Mouse (Mus musculus) urinary bladder, postnatal 14 days (tissue): Measurements from ENCODE around the gene Tmsb10.
A peak's percentile ranks its signal among the peaks of the same experiment; 100 is the strongest.

Experiments used
- DNase-seq: peaks from one replicate; pipeline ENCODE4 v3.0.0; 2021; ENCODE audit warnings: low spot score

Tmsb10 gene

DNA sequence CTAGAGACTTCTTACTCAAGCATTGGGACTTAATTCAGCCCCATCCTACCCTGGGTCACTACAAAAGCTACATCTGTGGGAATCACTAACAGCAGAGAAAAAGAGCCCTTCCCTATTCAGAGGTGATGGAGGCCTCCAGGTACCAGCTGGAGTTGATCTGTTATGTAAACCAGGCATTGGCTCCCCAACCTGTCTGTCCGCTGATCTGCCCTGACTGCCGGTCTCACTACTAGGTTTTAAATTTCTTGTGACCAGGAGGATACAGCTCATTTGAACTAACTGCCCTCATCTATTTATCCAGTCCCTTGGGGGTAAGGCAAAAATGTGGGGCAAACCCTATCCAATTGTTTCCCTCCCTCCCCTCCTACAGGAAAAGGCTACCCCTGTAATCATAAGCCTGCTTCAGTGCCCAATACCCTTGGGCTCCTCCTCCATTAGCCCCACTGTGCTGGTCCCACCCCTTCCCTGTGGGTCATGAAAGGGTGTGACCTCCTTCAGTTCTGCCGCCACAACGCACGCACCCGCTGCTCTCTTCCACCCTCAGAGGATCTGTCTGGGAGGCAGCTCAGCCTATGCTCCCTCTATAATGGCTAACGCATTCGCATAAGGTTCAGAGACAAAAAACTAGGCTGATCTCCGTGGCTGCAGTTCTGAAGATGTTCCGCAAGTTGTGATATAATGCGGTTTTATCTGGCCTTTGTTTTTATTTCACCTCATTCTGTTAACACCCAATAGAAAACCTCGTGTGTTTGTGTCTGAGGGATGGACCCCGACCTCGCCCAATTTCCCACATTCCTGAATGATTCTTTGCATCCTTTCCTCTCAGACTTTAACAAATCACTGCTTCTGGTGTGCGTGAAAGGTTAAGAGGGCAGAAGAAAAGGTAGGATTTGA lies 2.1 kb downstream of the Tmsb10 start:
- DNase-seq = peak; percentile 34

DNA sequence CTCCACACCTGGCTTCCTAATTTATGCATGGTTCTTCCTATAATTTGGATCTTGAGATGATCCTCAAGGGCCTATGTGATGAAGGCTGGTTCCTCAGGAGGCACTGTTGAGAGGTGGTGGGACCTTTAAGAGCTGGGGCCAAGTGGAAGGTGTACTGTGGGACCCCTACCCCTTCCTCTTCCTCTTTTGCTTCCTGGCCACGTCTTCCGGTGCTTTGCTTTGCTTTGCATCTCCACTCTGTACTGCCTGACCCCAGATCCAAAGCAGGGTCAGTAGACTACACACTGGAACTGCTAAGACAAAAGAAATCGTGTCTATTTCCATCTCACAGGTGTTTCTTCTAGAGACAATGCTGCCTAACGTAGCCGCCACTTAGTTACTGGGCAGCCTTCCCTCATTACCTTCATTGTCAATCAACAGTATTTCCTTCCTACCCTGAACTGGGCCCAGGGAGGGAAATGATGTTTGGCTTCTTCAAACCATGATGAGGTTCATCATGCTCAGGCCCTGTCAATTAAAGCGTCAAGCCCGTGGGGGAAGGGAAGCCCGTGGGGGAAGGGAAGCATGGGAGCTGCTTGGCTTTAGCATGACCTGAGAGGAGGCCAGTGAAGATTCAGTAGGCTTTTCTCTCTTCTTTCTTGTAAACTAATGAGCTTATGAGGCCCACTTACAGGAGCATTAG lies 2.9 kb downstream of the Tmsb10 start:
- no peak for DNase-seq

GRCm38 (mm10) chr6:72954786-72955185 lies 3.8 kb downstream of the Tmsb10 start:
- DNase-seq = no peak

GRCm38 (mm10) chr6:72952967-72953366 lies 5.6 kb downstream of the Tmsb10 start:
- DNase-seq = no peak

DNA sequence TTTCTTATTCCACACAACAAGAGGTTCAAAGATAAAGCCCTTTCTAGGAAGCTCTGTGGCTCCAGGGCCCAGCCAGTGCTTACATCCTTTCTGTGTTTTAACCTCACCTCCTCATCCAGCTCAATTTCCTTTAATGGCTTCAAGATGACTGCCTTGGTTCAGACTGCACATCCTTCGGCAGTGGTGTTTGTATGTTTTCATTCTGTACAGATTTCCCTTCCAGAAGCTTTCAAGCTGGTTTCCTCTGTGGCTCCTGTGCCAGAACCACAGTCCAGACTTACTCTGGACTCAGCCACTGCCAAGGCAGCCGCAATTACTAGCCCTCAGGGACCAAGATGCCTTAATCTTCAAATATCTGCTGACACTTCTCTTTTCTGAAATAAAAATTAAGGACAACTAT lies 6.3 kb downstream of the Tmsb10 start:
- DNase-seq = peak; percentile 49

- no peak for DNase-seq
These were observed 9.3 kb downstream of the Tmsb10 start for GRCm38 (mm10) chr6:72949161-72949756.

- DNase-seq = no peak
These were observed 10.2 kb downstream of the Tmsb10 start for GRCm38 (mm10) chr6:72948392-72948791.

DNA sequence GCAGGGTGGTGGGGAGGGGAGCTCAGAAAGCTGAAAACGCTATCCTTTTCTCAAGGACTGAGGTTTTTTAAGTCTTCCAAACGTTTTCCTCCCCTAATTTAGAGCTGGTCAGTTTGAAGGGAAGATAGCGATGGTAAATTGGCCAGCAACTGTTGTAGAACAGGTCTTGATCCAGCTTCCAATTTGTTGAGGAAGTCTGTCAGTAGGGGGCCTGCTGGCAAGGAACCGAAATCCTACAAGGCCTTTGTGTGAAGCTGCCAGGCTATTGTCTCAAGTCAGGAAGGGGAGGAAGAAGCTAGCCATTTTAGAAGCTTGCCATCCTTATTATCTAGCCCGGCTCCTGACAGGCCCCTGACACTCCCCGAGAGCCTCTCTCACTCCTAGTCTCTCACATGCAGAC lies 10.6 kb downstream of the Tmsb10 start:
- DNase-seq = no peak

GRCm38 (mm10) chr6:72940493-72940892 lies 18.1 kb downstream of the Tmsb10 start:
- peak; percentile 73 for DNase-seq

DNA sequence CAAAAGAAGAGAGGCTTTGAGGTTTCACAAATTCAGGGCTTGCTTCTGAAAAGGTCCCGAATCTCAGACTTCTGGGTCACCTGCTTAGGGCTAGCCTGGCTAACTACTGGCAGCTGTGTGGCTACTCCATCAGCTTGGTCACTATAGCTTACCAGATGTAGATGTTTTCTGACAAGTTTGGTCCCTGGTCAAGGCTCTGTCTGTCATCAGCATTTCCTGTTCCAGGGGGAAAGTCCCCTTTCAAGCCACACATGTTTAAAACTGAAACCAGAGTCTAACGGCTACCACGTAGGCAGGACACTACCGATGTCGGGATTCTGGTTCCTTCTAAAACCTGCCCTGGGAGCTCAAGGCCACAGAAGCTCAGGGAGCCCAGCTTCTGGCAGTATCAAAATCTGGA lies 20.7 kb downstream of the Tmsb10 start:
- no peak for DNase-seq

GRCm38 (mm10) chr6:72937430-72937829 lies 21.1 kb downstream of the Tmsb10 start:
- no peak for DNase-seq

DNA sequence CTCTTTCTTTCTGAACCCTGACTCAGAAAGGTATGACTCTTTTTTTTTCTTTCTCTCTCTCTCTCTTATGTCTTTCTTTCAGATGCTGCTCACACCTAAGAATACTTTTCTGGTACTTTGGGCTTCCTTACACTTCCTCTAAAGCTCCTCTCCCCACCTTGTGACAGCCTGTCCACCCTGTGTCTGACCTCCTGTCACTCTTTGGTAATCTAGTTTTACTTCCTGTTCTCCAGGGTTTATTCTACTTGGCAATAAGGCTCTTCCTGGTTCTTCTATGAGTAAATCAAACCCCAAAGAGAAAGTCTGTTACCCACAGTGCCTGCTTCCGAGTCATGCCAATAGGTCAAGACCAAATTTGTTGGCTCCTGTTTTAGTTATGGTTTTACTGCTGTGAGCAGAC lies 25.6 kb downstream of the Tmsb10 start:
- DNase-seq = no peak

GRCm38 (mm10) chr6:72931533-72931932 lies 27.0 kb downstream of the Tmsb10 start:
- no peak for DNase-seq

DNA sequence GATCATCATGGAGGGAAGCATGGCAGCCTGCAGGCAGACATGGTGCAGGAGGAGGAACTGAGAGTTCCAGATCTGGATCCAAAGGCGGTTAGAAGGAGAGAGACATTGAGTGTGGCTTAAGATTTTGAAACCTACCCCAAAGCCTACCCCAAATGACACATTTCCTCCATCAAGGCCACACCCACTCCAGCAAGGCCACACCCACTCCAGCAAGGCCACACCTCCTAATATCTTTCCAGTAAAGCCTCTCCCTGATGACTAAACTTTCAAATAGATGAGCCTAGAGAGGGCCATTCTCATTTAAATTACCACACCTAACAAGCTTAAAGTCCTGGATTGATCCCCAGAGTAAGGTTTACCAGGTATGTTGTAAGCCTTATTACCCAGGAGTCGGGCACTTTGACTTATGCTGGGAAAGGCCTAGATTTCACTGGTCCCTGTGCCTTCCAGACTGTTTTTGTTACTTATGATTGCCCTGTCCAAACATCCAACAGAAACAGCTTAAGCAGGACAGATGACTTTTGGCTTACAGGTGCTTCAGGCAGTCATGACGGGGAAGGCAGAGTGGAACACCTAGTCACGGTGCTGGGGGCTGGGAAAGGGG lies 28.7 kb downstream of the Tmsb10 start:
- DNase-seq = no peak

DNA sequence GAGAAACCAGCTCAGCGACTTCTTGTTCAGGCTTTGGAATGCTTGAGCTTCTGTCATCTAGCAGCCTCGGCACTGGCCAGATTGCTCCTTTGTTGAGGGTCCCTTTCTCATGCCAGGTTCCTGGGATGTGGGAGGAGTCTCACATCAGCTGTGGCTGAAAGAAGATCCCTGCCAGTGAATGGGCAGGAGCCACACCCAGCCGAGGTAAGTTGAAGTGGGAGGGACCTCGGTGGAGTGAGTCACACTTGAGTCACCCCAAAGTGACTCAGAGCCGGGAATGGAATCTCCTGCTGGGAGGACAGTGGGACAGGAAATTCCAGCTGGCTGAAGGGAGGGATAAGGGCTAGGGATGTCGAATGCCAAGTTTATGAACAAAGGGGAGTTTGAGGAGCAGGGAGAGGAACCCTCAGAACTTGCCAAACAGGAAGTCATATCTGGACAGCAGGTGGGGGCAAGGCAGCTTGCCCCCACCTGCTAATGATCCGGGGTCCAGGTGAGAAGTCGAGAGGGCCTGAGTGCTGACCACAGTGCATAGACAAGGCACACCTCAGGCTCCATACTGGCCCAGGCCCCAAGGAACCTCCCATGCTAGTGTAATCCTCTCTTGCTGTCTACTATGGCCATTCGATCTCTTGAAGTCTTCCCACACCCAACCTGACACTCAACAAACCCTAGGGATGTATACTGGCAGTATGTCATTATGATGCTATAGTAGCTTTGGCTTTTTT lies 31.6 kb downstream of the Tmsb10 start:
- peak; percentile 76 for DNase-seq

DNA sequence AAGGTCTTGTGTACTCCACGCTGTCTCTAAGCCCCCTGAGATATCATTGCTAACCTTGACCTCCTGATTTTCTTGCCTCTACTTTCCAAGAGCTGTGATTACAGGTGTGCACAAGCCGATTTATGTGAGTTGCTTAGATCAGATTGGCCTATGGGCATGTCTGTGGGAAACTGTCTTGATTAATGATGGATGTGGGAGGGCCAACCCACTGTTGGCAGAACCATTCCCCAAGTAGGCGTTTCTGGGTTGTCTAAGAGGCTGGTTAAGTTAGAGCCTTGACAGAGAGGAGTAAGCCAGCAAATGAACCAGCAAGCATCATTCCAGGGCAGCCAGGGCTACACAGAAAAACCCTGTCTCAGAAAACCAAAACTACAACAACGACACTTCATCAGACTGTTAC lies 32.5 kb downstream of the Tmsb10 start:
- DNase-seq = no peak

GRCm38 (mm10) chr6:72923381-72923780 lies 35.2 kb downstream of the Tmsb10 start:
- DNase-seq = no peak

GRCm38 (mm10) chr6:72921081-72921480 lies 37.5 kb downstream of the Tmsb10 start:
- DNase-seq = no peak

GRCm38 (mm10) chr6:72918510-72919033 lies 40.0 kb downstream of the Tmsb10 start:
- DNase-seq = no peak

DNA sequence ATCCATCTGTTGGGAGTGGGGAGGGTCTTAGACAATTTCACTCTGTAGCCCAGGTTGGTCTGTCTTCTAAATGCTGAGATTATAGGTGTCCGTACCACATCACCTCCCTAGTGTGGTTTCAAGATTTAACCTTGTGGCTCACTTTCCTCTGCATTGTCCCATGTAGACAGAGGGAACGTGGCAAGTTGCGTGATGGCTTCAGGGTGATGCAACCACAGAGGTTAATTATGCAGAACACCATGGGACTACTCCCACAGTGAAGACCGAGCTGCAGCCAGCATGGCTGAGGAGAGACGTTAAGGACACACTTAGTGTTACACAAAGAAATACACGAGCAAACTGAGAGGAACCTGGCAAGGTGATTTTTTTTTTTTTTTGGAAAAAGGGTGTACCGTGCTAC lies 42.2 kb downstream of the Tmsb10 start:
- no peak for DNase-seq

DNA sequence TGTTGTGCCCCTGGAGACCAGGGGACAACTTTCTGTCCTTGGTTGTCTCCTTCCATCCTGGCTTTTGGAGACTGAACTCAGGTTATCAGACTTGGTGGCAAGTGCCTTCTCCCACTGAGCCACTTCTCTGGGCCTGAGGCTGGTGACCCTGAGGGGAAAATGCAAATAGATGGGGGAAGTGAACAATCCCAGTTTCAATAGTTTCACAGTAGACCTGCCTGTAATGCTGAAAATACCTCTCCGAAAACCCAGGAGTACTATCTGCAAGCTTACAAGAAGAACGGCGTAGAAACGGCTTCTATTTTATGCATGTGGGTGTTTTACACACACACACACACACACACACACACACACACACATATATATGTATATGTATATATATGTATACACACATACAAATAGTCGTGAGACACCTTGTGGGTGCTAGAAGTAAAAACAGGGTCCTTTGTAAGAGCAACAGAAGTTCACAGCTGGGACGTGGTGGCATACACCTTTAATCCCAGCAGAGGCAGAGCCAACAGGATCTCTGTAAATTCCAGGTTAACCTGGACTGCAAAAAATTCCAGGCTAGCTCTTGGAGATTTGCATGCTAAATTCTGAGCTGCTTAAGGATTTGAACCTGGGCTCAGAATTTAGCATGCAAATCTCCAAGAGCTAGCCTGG lies 44.3 kb downstream of the Tmsb10 start:
- no peak for DNase-seq
